Mouse (Mus musculus) bone marrow, adult 2 months (tissue): ENCODE data around the gene Atg4a-ps.

ENCODE experiments used
- CTCF ChIP-seq: fragments of 200-500 bp; IDR thresholded peaks from 2 replicates; pipeline ENCODE4 v1.5.1; 2011; ENCODE audit warnings: low read length, control low read depth; ENCODE audit not compliant: control insufficient read depth, insufficient read depth
- POLR2A ChIP-seq: fragments of 200-500 bp; IDR thresholded peaks from 2 replicates; pipeline ENCODE4 v1.6.1; 2011; ENCODE audit warnings: low read depth, mild to moderate bottlenecking, control low read depth, low read length, borderline replicate concordance; ENCODE audit not compliant: control insufficient read depth

DNA sequence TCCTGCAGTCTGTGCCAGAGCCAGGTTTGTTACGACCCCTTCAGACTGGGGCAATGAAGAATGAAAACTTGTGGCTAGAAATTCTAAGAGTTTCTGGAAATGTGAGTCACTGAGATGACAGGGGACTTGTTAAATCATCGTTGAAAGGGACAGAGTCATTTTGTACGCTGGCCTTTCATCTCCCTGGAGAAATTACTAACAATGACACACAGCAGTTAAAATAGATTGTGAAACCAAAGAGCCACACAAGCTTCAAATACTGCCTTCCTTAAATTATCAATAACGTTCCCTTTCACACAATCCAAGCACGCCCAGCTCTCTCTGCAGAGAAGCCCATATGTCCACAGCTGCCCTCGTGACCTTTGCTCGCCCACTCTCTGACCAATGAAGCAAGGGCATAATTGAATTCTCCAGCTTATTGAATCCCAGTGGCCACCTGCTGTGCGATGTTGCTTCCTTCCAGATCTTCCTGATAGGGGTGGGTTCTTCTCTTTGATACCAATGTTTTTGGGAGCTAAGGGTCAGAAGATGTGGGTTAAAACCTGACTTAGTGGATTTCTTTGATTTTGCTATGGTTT is 5.6 kb downstream of the Atg4a-ps start:
- TF ChIP-seq CTCF (no peak), POLR2A (no peak)
